Mouse (Mus musculus): ENCODE measurements at regions not wholly inside any gene's neighbourhood (a gene's known extent, or its start where the extent isn't known, plus 50 kb on each side); places are given as distances from the start of the nearest gene placed in this dataset.

GRCm38 (mm10) chr6:6357477-6357876, 140.5 kb upstream of the Slc25a13 start:
- TF ChIP-seq POLR2A (IDR thresholded peaks at IDR 0.05; ENCODE audit: low read depth, low read length) (no peak), CTCF (IDR thresholded peaks at IDR 0.05; ENCODE audit: borderline replicate concordance, insufficient read depth, low read length) (no peak)
- Histone ChIP-seq H3K4me3 (ENCODE audit: insufficient read depth, low read length) (no peak overlapping the region), H3K27ac (ENCODE audit: insufficient read depth, low read length) (no peak overlapping the region), H3K4me1 (ENCODE audit: control insufficient read depth, insufficient read depth, low read length) (peaks cover 2% of the 10 kb centered on the region; the same call in 1 of the 2 replicates)

GRCm38 (mm10) chr6:6356967-6357366, 140.0 kb upstream of the Slc25a13 start:
- no peak overlapping the region for H3K4me3 ChIP-seq (ENCODE audit: insufficient read depth, low read length)
- H3K27ac ChIP-seq (ENCODE audit: insufficient read depth, low read length): no peak overlapping the region
- H3K4me1 ChIP-seq (ENCODE audit: control insufficient read depth, insufficient read depth, low read length): no peaks in the 10 kb centered on the region
- no peak for TF ChIP-seq CTCF (IDR thresholded peaks at IDR 0.05; ENCODE audit: borderline replicate concordance, insufficient read depth, low read length)
- no peak for TF ChIP-seq POLR2A (IDR thresholded peaks at IDR 0.05; ENCODE audit: low read depth, low read length)

GRCm38 (mm10) chr6:6335251-6335650, 118.3 kb upstream of the Slc25a13 start:
- no peak for TF ChIP-seq CTCF (IDR thresholded peaks at IDR 0.05; ENCODE audit: borderline replicate concordance, insufficient read depth, low read length)
- no peak for TF ChIP-seq POLR2A (IDR thresholded peaks at IDR 0.05; ENCODE audit: low read depth, low read length)
- Histone ChIP-seq H3K4me3 (ENCODE audit: insufficient read depth, low read length) (no peak overlapping the region), H3K4me1 (ENCODE audit: control insufficient read depth, insufficient read depth, low read length) (no peaks in the 10 kb centered on the region), H3K27ac (ENCODE audit: insufficient read depth, low read length) (no peak overlapping the region)

GRCm38 (mm10) chr6:6330271-6330670, 113.3 kb upstream of the Slc25a13 start:
- Histone ChIP-seq H3K27ac (ENCODE audit: insufficient read depth, low read length) (no peak overlapping the region), H3K4me1 (ENCODE audit: control insufficient read depth, insufficient read depth, low read length) (no peaks in the 10 kb centered on the region), H3K4me3 (ENCODE audit: insufficient read depth, low read length) (no peak overlapping the region)
- TF ChIP-seq POLR2A (IDR thresholded peaks at IDR 0.05; ENCODE audit: low read depth, low read length): no peak
- no peak for TF ChIP-seq CTCF (IDR thresholded peaks at IDR 0.05; ENCODE audit: borderline replicate concordance, insufficient read depth, low read length)

GRCm38 (mm10) chr6:6325516-6325915, 108.5 kb upstream of the Slc25a13 start:
- TF ChIP-seq POLR2A (IDR thresholded peaks at IDR 0.05; ENCODE audit: low read depth, low read length) (no peak), CTCF (IDR thresholded peaks at IDR 0.05; ENCODE audit: borderline replicate concordance, insufficient read depth, low read length) (no peak)
- no peak overlapping the region for H3K4me3 ChIP-seq (ENCODE audit: insufficient read depth, low read length)

GRCm38 (mm10) chr6:6316725-6317124, 99.8 kb upstream of the Slc25a13 start:
- TF ChIP-seq CTCF (IDR thresholded peaks at IDR 0.05; ENCODE audit: borderline replicate concordance, insufficient read depth, low read length) (no peak), POLR2A (IDR thresholded peaks at IDR 0.05; ENCODE audit: low read depth, low read length) (no peak)
- H3K27ac ChIP-seq (ENCODE audit: insufficient read depth, low read length): no peak overlapping the region
- no peaks in the 10 kb centered on the region for H3K4me1 ChIP-seq (ENCODE audit: control insufficient read depth, insufficient read depth, low read length)
- H3K4me3 ChIP-seq (ENCODE audit: insufficient read depth, low read length): no peak overlapping the region

More at GRCm38 (mm10) chr6:6325516-6325915, 108.5 kb upstream of the Slc25a13 start:
- no peak overlapping the region for H3K27ac ChIP-seq (ENCODE audit: insufficient read depth, low read length)
- no peaks in the 10 kb centered on the region for H3K4me1 ChIP-seq (ENCODE audit: control insufficient read depth, insufficient read depth, low read length)

GRCm38 (mm10) chr6:6313171-6313570, 96.2 kb upstream of the Slc25a13 start:
- Histone ChIP-seq H3K4me3 (ENCODE audit: insufficient read depth, low read length) (no peak overlapping the region), H3K27ac (ENCODE audit: insufficient read depth, low read length) (no peak overlapping the region), H3K4me1 (ENCODE audit: control insufficient read depth, insufficient read depth, low read length) (peaks cover 5% of the 10 kb centered on the region)
- no peak for TF ChIP-seq CTCF (IDR thresholded peaks at IDR 0.05; ENCODE audit: borderline replicate concordance, insufficient read depth, low read length)
- TF ChIP-seq POLR2A (IDR thresholded peaks at IDR 0.05; ENCODE audit: low read depth, low read length): no peak

- H3K4me1 ChIP-seq (ENCODE audit: control insufficient read depth, insufficient read depth, low read length): peaks cover 5% of the 10 kb centered on the region
- H3K4me3 ChIP-seq (ENCODE audit: insufficient read depth, low read length): no peak overlapping the region
- peak overlapping the region; percentile 56; the same call in 1 of the 2 replicates for H3K27ac ChIP-seq (ENCODE audit: insufficient read depth, low read length)
- TF ChIP-seq CTCF (IDR thresholded peaks at IDR 0.05; ENCODE audit: borderline replicate concordance, insufficient read depth, low read length) (no peak), POLR2A (IDR thresholded peaks at IDR 0.05; ENCODE audit: low read depth, low read length) (no peak)
Measured at GRCm38 (mm10) chr6:6310213-6310612, 93.2 kb upstream of the Slc25a13 start.

- no peak for TF ChIP-seq CTCF (IDR thresholded peaks at IDR 0.05; ENCODE audit: borderline replicate concordance, insufficient read depth, low read length)
- no peak for TF ChIP-seq POLR2A (IDR thresholded peaks at IDR 0.05; ENCODE audit: low read depth, low read length)
- no peak overlapping the region for H3K4me3 ChIP-seq (ENCODE audit: insufficient read depth, low read length)
- peaks cover 5% of the 10 kb centered on the region for H3K4me1 ChIP-seq (ENCODE audit: control insufficient read depth, insufficient read depth, low read length)
- peak overlapping the region; percentile 44; the same call in 1 of the 2 replicates for H3K27ac ChIP-seq (ENCODE audit: insufficient read depth, low read length)
Measured at GRCm38 (mm10) chr6:6307618-6308017, 90.6 kb upstream of the Slc25a13 start.

GRCm38 (mm10) chr6:6303767-6304166, 86.8 kb upstream of the Slc25a13 start:
- no peak for TF ChIP-seq CTCF (IDR thresholded peaks at IDR 0.05; ENCODE audit: borderline replicate concordance, insufficient read depth, low read length)
- no peak for TF ChIP-seq POLR2A (IDR thresholded peaks at IDR 0.05; ENCODE audit: low read depth, low read length)
- Histone ChIP-seq H3K27ac (ENCODE audit: insufficient read depth, low read length) (no peak overlapping the region), H3K4me3 (ENCODE audit: insufficient read depth, low read length) (no peak overlapping the region), H3K4me1 (ENCODE audit: control insufficient read depth, insufficient read depth, low read length) (no peaks in the 10 kb centered on the region; the same call in 1 of the 2 replicates)
